Mouse (Mus musculus): ENCODE data around the gene Cib1. TPM values are rescaled to one million over a fixed set of nuclear protein-coding genes. Genes with fewer than 3 reads are reported as not detected.

Cib1 gene
- total RNA-seq, 1 experiment from 2014 or later: 45.7 TPM

GRCm38 (mm10) chr7:80244851-80245250 lies 12.2 kb upstream of the Cib1 start:
- no peak for ATAC-seq (replicated peaks; ENCODE audit: insufficient number of reproducible peaks, low FRiP score, low TSS enrichment, poor library complexity, severe bottlenecking)

GRCm38 (mm10) chr7:80241661-80242060 lies 9.0 kb upstream of the Cib1 start:
- ATAC-seq (replicated peaks; ENCODE audit: insufficient number of reproducible peaks, low FRiP score, low TSS enrichment, poor library complexity, severe bottlenecking): no peak

- ATAC-seq (replicated peaks; ENCODE audit: insufficient number of reproducible peaks, low FRiP score, low TSS enrichment, poor library complexity, severe bottlenecking): no peak
Measured at GRCm38 (mm10) chr7:80238542-80238941, 5.9 kb upstream of the Cib1 start.

GRCm38 (mm10) chr7:80233799-80234198 lies 1.2 kb upstream of the Cib1 start:
- ATAC-seq (replicated peaks; ENCODE audit: insufficient number of reproducible peaks, low FRiP score, low TSS enrichment, poor library complexity, severe bottlenecking): no peak

- no peak for ATAC-seq (replicated peaks; ENCODE audit: insufficient number of reproducible peaks, low FRiP score, low TSS enrichment, poor library complexity, severe bottlenecking)
Measured at GRCm38 (mm10) chr7:80231971-80232488, 583 bp downstream of the Cib1 start.

GRCm38 (mm10) chr7:80230196-80230595 lies 2.4 kb downstream of the Cib1 start:
- ATAC-seq (replicated peaks; ENCODE audit: insufficient number of reproducible peaks, low FRiP score, low TSS enrichment, poor library complexity, severe bottlenecking): no peak

- ATAC-seq (replicated peaks; ENCODE audit: insufficient number of reproducible peaks, low FRiP score, low TSS enrichment, poor library complexity, severe bottlenecking): no peak
Measured at GRCm38 (mm10) chr7:80227065-80227464, 5.5 kb downstream of the Cib1 start.

GRCm38 (mm10) chr7:80221179-80221750 lies 11.3 kb downstream of the Cib1 start:
- ATAC-seq (replicated peaks; ENCODE audit: insufficient number of reproducible peaks, low FRiP score, low TSS enrichment, poor library complexity, severe bottlenecking): no peak

- ATAC-seq (replicated peaks; ENCODE audit: insufficient number of reproducible peaks, low FRiP score, low TSS enrichment, poor library complexity, severe bottlenecking): no peak
Measured at GRCm38 (mm10) chr7:80220237-80220797, 12.3 kb downstream of the Cib1 start.

- no peak for ATAC-seq (replicated peaks; ENCODE audit: insufficient number of reproducible peaks, low FRiP score, low TSS enrichment, poor library complexity, severe bottlenecking)
Measured at GRCm38 (mm10) chr7:80218666-80219065, 13.9 kb downstream of the Cib1 start.

- ATAC-seq (replicated peaks; ENCODE audit: insufficient number of reproducible peaks, low FRiP score, low TSS enrichment, poor library complexity, severe bottlenecking): no peak
Measured at GRCm38 (mm10) chr7:80216566-80216965, 16.0 kb downstream of the Cib1 start.

GRCm38 (mm10) chr7:80215398-80215797 lies 17.2 kb downstream of the Cib1 start:
- ATAC-seq (replicated peaks; ENCODE audit: insufficient number of reproducible peaks, low FRiP score, low TSS enrichment, poor library complexity, severe bottlenecking): peak; percentile 74

- ATAC-seq (replicated peaks; ENCODE audit: insufficient number of reproducible peaks, low FRiP score, low TSS enrichment, poor library complexity, severe bottlenecking): no peak
Measured at GRCm38 (mm10) chr7:80214459-80214858, 18.2 kb downstream of the Cib1 start.

- no peak for ATAC-seq (replicated peaks; ENCODE audit: insufficient number of reproducible peaks, low FRiP score, low TSS enrichment, poor library complexity, severe bottlenecking)
Measured at GRCm38 (mm10) chr7:80213604-80214003, 19.0 kb downstream of the Cib1 start.

GRCm38 (mm10) chr7:80210982-80211381 lies 21.6 kb downstream of the Cib1 start:
- ATAC-seq (replicated peaks; ENCODE audit: insufficient number of reproducible peaks, low FRiP score, low TSS enrichment, poor library complexity, severe bottlenecking): no peak

GRCm38 (mm10) chr7:80209669-80210068 lies 22.9 kb downstream of the Cib1 start:
- ATAC-seq (replicated peaks; ENCODE audit: insufficient number of reproducible peaks, low FRiP score, low TSS enrichment, poor library complexity, severe bottlenecking): peak; percentile 84

- no peak for ATAC-seq (replicated peaks; ENCODE audit: insufficient number of reproducible peaks, low FRiP score, low TSS enrichment, poor library complexity, severe bottlenecking)
Measured at GRCm38 (mm10) chr7:80208738-80209430, 23.7 kb downstream of the Cib1 start.

GRCm38 (mm10) chr7:80208026-80208642 lies 24.5 kb downstream of the Cib1 start:
- ATAC-seq (replicated peaks; ENCODE audit: insufficient number of reproducible peaks, low FRiP score, low TSS enrichment, poor library complexity, severe bottlenecking): no peak

- ATAC-seq (replicated peaks; ENCODE audit: insufficient number of reproducible peaks, low FRiP score, low TSS enrichment, poor library complexity, severe bottlenecking): peak; percentile 24; the same call in 1 of the 2 replicates
Measured at GRCm38 (mm10) chr7:80207314-80207731, 25.3 kb downstream of the Cib1 start.

All from monocyte, adult 5-6 weeks (primary cell).